12 mouse cellular contexts compared by ENCODE assay signal in genomic region chr17:35721676-35722075, GRCm38 (mm10). TPM values are rescaled to one million over a fixed set of nuclear protein-coding genes. Genes with fewer than 3 reads are reported as not detected.
A peak's percentile ranks its signal among the peaks of the same experiment; 100 is the strongest.
DNase-seq lines count a peak whose midpoint lies in the region; ATAC-seq and TF ChIP-seq lines count a peak whose summit lies in the region.
"Had no signal": no experiment of that assay in that cellular context is flagged by ENCODE, and none has a peak within 500 bp of the region (broad histone marks: within the 10 kb centered on the region; RNA-seq: fewer than 3 reads in every experiment).

No protein-coding gene starts in this region.

- TF ChIP-seq CTCF in testis, adult 2 months (IDR thresholded peaks at IDR 0.05; ENCODE audit: control insufficient read depth, insufficient read depth, insufficient replicate concordance, low read depth, low read length) = no peak
- TF ChIP-seq CTCF in kidney, postnatal 0 days (IDR thresholded peaks at IDR 0.05; ENCODE audit: low read depth) = no peak

- no peaks in the 10 kb centered on the region for H3K36me3 ChIP-seq in heart, embryonic 11.5 days (ENCODE audit: control insufficient read depth, insufficient read depth, low read length)
- H3K36me3 ChIP-seq in testis, adult 2 months (ENCODE audit: control insufficient read depth, insufficient read depth, low read length) = no peaks in the 10 kb centered on the region
- H3K36me3 ChIP-seq in kidney, postnatal 0 days (ENCODE audit: insufficient read depth, low read length) = no peaks in the 10 kb centered on the region
- no peaks in the 10 kb centered on the region for H3K36me3 ChIP-seq in forebrain, embryonic 16.5 days (ENCODE audit: control insufficient read depth, insufficient read depth)
- H3K36me3 ChIP-seq: hindbrain, embryonic 13.5 days had no signal

- WGBS in heart, embryonic 11.5 days (ENCODE audit: insufficient replicate concordance) = 43% methylated on average over 8 of the region's 8 CpGs
- WGBS in kidney, postnatal 0 days = 21% methylated on average over 8 of the region's 8 CpGs
- 70% methylated on average over 8 of the region's 8 CpGs for WGBS in forebrain, embryonic 16.5 days

- no peak overlapping the region for H3K9ac ChIP-seq in heart, embryonic 11.5 days (ENCODE audit: low read depth, low read length)
- H3K9ac ChIP-seq in kidney, postnatal 0 days (ENCODE audit: low read depth, low read length) = 0 out of 2 replicates have a peak overlapping the region, but pooled peaks have one; percentile 31
- no peak overlapping the region for H3K9ac ChIP-seq in forebrain, embryonic 16.5 days (replicated peaks; ENCODE audit: low read depth, low read length)
- H3K9ac ChIP-seq: hindbrain, embryonic 13.5 days had no signal

- 0 out of 2 replicates have a peak, but pooled peaks cover 2% of the 10 kb centered on the region for H3K27me3 ChIP-seq in heart, embryonic 11.5 days (ENCODE audit: control insufficient read depth, insufficient read depth, low read length)
- H3K27me3 ChIP-seq in testis, adult 2 months (ENCODE audit: control insufficient read depth, insufficient read depth, low read length) = no peaks in the 10 kb centered on the region
- no peaks in the 10 kb centered on the region for H3K27me3 ChIP-seq in kidney, postnatal 0 days (ENCODE audit: insufficient read depth, low read length)
- no peaks in the 10 kb centered on the region for H3K27me3 ChIP-seq in forebrain, embryonic 16.5 days (replicated peaks; ENCODE audit: control insufficient read depth, insufficient read depth, low read length)

- no peak for TF ChIP-seq POLR2A in testis, adult 2 months (IDR thresholded peaks at IDR 0.05; ENCODE audit: control insufficient read depth, low read depth, low read length)

- H3K4me2 ChIP-seq in heart, embryonic 11.5 days = no peak overlapping the region
- no peak overlapping the region for H3K4me2 ChIP-seq in kidney, postnatal 0 days (ENCODE audit: low read length)
- H3K4me2 ChIP-seq in forebrain, embryonic 16.5 days (ENCODE audit: low read length) = no peak overlapping the region
- H3K4me2 ChIP-seq: hindbrain, embryonic 13.5 days had no signal

- H3K4me3 ChIP-seq in heart, embryonic 11.5 days (ENCODE audit: low read depth, low read length) = no peak overlapping the region
- no peak overlapping the region for H3K4me3 ChIP-seq in testis, adult 2 months (ENCODE audit: control insufficient read depth, low read depth, low read length)
- H3K4me3 ChIP-seq in kidney, postnatal 0 days (replicated peaks; ENCODE audit: low read depth, low read length) = no peak overlapping the region
- H3K4me3 ChIP-seq in forebrain, embryonic 16.5 days (replicated peaks; ENCODE audit: low read length) = no peak overlapping the region
- H3K4me3 ChIP-seq: hindbrain, embryonic 13.5 days had no signal

- intact Hi-C loops in gastrocnemius, postnatal 14 days (cut with DNase I; ENCODE audit: low total_unique reads) = no loop called here

- ATAC-seq in heart, embryonic 11.5 days (replicated peaks; ENCODE audit: insufficient number of reproducible peaks, low FRiP score, low TSS enrichment) = no peak
- ATAC-seq in kidney, postnatal 0 days (replicated peaks; ENCODE audit: low FRiP score, low read depth) = peak; percentile 45
- ATAC-seq in forebrain, embryonic 16.5 days = no peak

- H3K4me1 ChIP-seq in heart, embryonic 11.5 days (ENCODE audit: control insufficient read depth, insufficient read depth, low read length) = peaks cover 37% of the 10 kb centered on the region
- H3K4me1 ChIP-seq in testis, adult 2 months (ENCODE audit: control insufficient read depth, insufficient read depth, low read length) = peaks cover 12% of the 10 kb centered on the region
- H3K4me1 ChIP-seq in kidney, postnatal 0 days (replicated peaks; ENCODE audit: insufficient read depth, low read length) = 0 out of 2 replicates have a peak, but pooled peaks cover 15% of the 10 kb centered on the region
- H3K4me1 ChIP-seq in forebrain, embryonic 16.5 days (replicated peaks; ENCODE audit: control insufficient read depth, insufficient read depth, low read length) = peaks cover 18% of the 10 kb centered on the region

- DNase-seq in heart, adult 11 months = no peak
- DNase-seq in testis, postnatal 10 days (ENCODE audit: low spot score) = no peak
- peak; percentile 52 for DNase-seq in kidney, postnatal 0 days (ENCODE audit: low spot score)
- DNase-seq in right cerebral cortex, postnatal 14 days = no peak
- DNase-seq in gastrocnemius, postnatal 14 days = no peak
- DNase-seq: adrenal gland, adult 8-10 months; thymus, adult 2 months had no signal

- H3K27ac ChIP-seq in heart, embryonic 11.5 days (ENCODE audit: low read depth, low read length) = peak overlapping the region; percentile 94
- peak overlapping the region; percentile 59 for H3K27ac ChIP-seq in testis, adult 2 months (ENCODE audit: control insufficient read depth, insufficient read depth, low read depth, low read length)
- H3K27ac ChIP-seq in kidney, postnatal 0 days = peak overlapping the region; percentile 80
- H3K27ac ChIP-seq in forebrain, embryonic 16.5 days (ENCODE audit: low read length) = no peak overlapping the region
- H3K27ac ChIP-seq: hindbrain, embryonic 13.5 days had no signal

- H3K9me3 ChIP-seq in heart, embryonic 11.5 days (replicated peaks; ENCODE audit: control insufficient read depth, low read length) = no peaks in the 10 kb centered on the region
- no peaks in the 10 kb centered on the region for H3K9me3 ChIP-seq in kidney, postnatal 0 days (replicated peaks; ENCODE audit: low read length)
- no peaks in the 10 kb centered on the region for H3K9me3 ChIP-seq in forebrain, embryonic 16.5 days (ENCODE audit: control insufficient read depth, low read length)
- H3K9me3 ChIP-seq: hindbrain, embryonic 13.5 days had no signal

RNA-seq across cellular contexts. Expression of gene Ddr1, which starts 17.3 kb away (rescaled TPM):
- polyA plus RNA-seq in heart, embryonic 11.5 days (2014; fragmentation: Nextera tagmentation; extraction: Ambion mirVana) = 60.6 and 89.2 TPM in 2 replicates
- 11.9 and 12.6 TPM in 2 replicates for polyA plus RNA-seq in testis, adult 2 months (2012; rRNA removed)
- polyA plus RNA-seq in kidney, postnatal 0 days (2015; fragmentation: Nextera tagmentation; extraction: Ambion mirVana) = 89.1 and 94.3 TPM in 2 replicates
- polyA plus RNA-seq in forebrain, embryonic 16.5 days (2015; fragmentation: Nextera tagmentation; extraction: Ambion mirVana) = 113 and 116 TPM in 2 replicates
- 10 to 100 TPM; 20.3 to 23.4 TPM for total RNA-seq in gastrocnemius, postnatal 14 days (2021)
- total RNA-seq: common myeloid progenitor, adult 5-6 weeks had no signal

RNA-seq across cellular contexts. Expression of gene Gtf2h4, which starts 48.1 kb away (rescaled TPM):
- polyA plus RNA-seq in heart, embryonic 11.5 days (2014; fragmentation: Nextera tagmentation; extraction: Ambion mirVana) = 30.1 and 31.1 TPM in 2 replicates
- 29.4 and 33.7 TPM in 2 replicates for polyA plus RNA-seq in testis, adult 2 months (2012; rRNA removed)
- 35.6 and 36.5 TPM in 2 replicates for polyA plus RNA-seq in kidney, postnatal 0 days (2015; fragmentation: Nextera tagmentation; extraction: Ambion mirVana)
- polyA plus RNA-seq in forebrain, embryonic 16.5 days (2015; fragmentation: Nextera tagmentation; extraction: Ambion mirVana) = 34.6 and 35.3 TPM in 2 replicates
- total RNA-seq in gastrocnemius, postnatal 14 days (2021) = 10 to 100 TPM; 16.1 to 19.4 TPM

RNA-seq across cellular contexts. Expression of gene Vars2, which starts 54.3 kb away (rescaled TPM):
- 9.1 and 12.7 TPM in 2 replicates for polyA plus RNA-seq in heart, embryonic 11.5 days (2014; fragmentation: Nextera tagmentation; extraction: Ambion mirVana)
- 9.5 and 9.8 TPM in 2 replicates for polyA plus RNA-seq in testis, adult 2 months (2012; rRNA removed)
- 12.7 and 13.5 TPM in 2 replicates for polyA plus RNA-seq in kidney, postnatal 0 days (2015; fragmentation: Nextera tagmentation; extraction: Ambion mirVana)
- polyA plus RNA-seq in forebrain, embryonic 16.5 days (2015; fragmentation: Nextera tagmentation; extraction: Ambion mirVana) = 19.0 and 19.8 TPM in 2 replicates
- total RNA-seq in gastrocnemius, postnatal 14 days (2021) = 10 to 100 TPM; 15.7 to 16.6 TPM
